Mouse (Mus musculus): Measurements from ENCODE around the gene Nr4a1. TPM values are rescaled to one million over a fixed set of nuclear protein-coding genes. Genes with fewer than 3 reads are reported as not detected.
A peak's percentile ranks its signal among the peaks of the same experiment; 100 is the strongest.

Gene Nr4a1
- total RNA-seq, 2 experiments from 2014 or later = 5.5 to 6.3 TPM

GRCm38 (mm10) chr15:101231648-101232180, 22.4 kb upstream of the Nr4a1 start:
- DNase-seq (ENCODE audit: low spot score) = no peak
- intact Hi-C loops (cut with DNase I) = no loop called here

- no peak for DNase-seq (ENCODE audit: low spot score)
- intact Hi-C loops (cut with DNase I) = no loop called here
Measured at GRCm38 (mm10) chr15:101232607-101233006, 21.5 kb upstream of the Nr4a1 start.

GRCm38 (mm10) chr15:101233183-101233582, 20.9 kb upstream of the Nr4a1 start:
- no peak for DNase-seq (ENCODE audit: low spot score)

GRCm38 (mm10) chr15:101233641-101234275, 20.3 kb upstream of the Nr4a1 start:
- DNase-seq (ENCODE audit: low spot score) = no peak
- intact Hi-C loops (cut with DNase I) = no loop called here

More at GRCm38 (mm10) chr15:101233183-101233582, 20.9 kb upstream of the Nr4a1 start:
- intact Hi-C loops (cut with DNase I) = no loop called here

- intact Hi-C loops (cut with DNase I) = no loop called here
- no peak for DNase-seq (ENCODE audit: low spot score)
Measured at GRCm38 (mm10) chr15:101234611-101235341, 19.3 kb upstream of the Nr4a1 start.

- no peak for DNase-seq (ENCODE audit: low spot score)
- intact Hi-C loops (cut with DNase I) = no loop called here
Measured at GRCm38 (mm10) chr15:101235342-101235698, 18.7 kb upstream of the Nr4a1 start.

GRCm38 (mm10) chr15:101235728-101236327, 18.2 kb upstream of the Nr4a1 start:
- intact Hi-C loops (cut with DNase I) = no loop called here

GRCm38 (mm10) chr15:101236878-101237277, 17.2 kb upstream of the Nr4a1 start:
- DNase-seq (ENCODE audit: low spot score) = no peak
- intact Hi-C loops (cut with DNase I) = loop anchor here (1.0 kb wide), 1 partner anchor 16 kb away; no protein-coding TSS in a partner anchor

More at GRCm38 (mm10) chr15:101235728-101236327, 18.2 kb upstream of the Nr4a1 start:
- DNase-seq (ENCODE audit: low spot score) = no peak

GRCm38 (mm10) chr15:101238885-101239511, 15.1 kb upstream of the Nr4a1 start:
- intact Hi-C loops (cut with DNase I) = no loop called here
- no peak for DNase-seq (ENCODE audit: low spot score)

- intact Hi-C loops (cut with DNase I) = loop anchor here (1.0 to 10.0 kb wide), 4 partner anchors 27 to 745 kb away; no protein-coding TSS in a partner anchor
- no peak for DNase-seq (ENCODE audit: low spot score)
Measured at GRCm38 (mm10) chr15:101239821-101240220, 14.2 kb upstream of the Nr4a1 start.

- DNase-seq (ENCODE audit: low spot score) = peak; percentile 73
- intact Hi-C loops (cut with DNase I) = loop anchor here (1.0 to 10.0 kb wide), 4 partner anchors 26 to 744 kb away; no protein-coding TSS in a partner anchor
Measured at GRCm38 (mm10) chr15:101240799-101241204, 13.3 kb upstream of the Nr4a1 start.

GRCm38 (mm10) chr15:101241236-101241635, 12.8 kb upstream of the Nr4a1 start:
- no peak for DNase-seq (ENCODE audit: low spot score)
- intact Hi-C loops (cut with DNase I) = loop anchor here (2.0 to 10.0 kb wide), 2 partner anchors 26 to 744 kb away; no protein-coding TSS in a partner anchor

- intact Hi-C loops (cut with DNase I) = loop anchor here (2.0 to 10.0 kb wide), 2 partner anchors 25 to 743 kb away; no protein-coding TSS in a partner anchor
- no peak for DNase-seq (ENCODE audit: low spot score)
Measured at GRCm38 (mm10) chr15:101241853-101242252, 12.2 kb upstream of the Nr4a1 start.

- intact Hi-C loops (cut with DNase I) = loop anchor here (10.0 kb wide), 1 partner anchor 742 kb away; no protein-coding TSS in a partner anchor
- peak; percentile 51 for DNase-seq (ENCODE audit: low spot score)
Measured at GRCm38 (mm10) chr15:101242645-101243044, 11.4 kb upstream of the Nr4a1 start.

- no peak for DNase-seq (ENCODE audit: low spot score)
- intact Hi-C loops (cut with DNase I) = loop anchor here (10.0 kb wide), 1 partner anchor 741 kb away; no protein-coding TSS in a partner anchor
Measured at GRCm38 (mm10) chr15:101244012-101244411, 10.1 kb upstream of the Nr4a1 start.

- intact Hi-C loops (cut with DNase I) = loop anchor here (10.0 kb wide), 1 partner anchor 738 kb away; no protein-coding TSS in a partner anchor
- peak; percentile 97 for DNase-seq (ENCODE audit: low spot score)
Measured at GRCm38 (mm10) chr15:101246231-101247154, 7.6 kb upstream of the Nr4a1 start.

GRCm38 (mm10) chr15:101247155-101247498, 6.9 kb upstream of the Nr4a1 start:
- intact Hi-C loops (cut with DNase I) = loop anchor here (10.0 kb wide), 1 partner anchor 738 kb away; no protein-coding TSS in a partner anchor
- no peak for DNase-seq (ENCODE audit: low spot score)

- intact Hi-C loops (cut with DNase I) = loop anchor here (10.0 kb wide), 1 partner anchor 737 kb away; no protein-coding TSS in a partner anchor
- DNase-seq (ENCODE audit: low spot score) = no peak
Measured at GRCm38 (mm10) chr15:101248029-101248710, 5.9 kb upstream of the Nr4a1 start.
